In the genomic region with DNA sequence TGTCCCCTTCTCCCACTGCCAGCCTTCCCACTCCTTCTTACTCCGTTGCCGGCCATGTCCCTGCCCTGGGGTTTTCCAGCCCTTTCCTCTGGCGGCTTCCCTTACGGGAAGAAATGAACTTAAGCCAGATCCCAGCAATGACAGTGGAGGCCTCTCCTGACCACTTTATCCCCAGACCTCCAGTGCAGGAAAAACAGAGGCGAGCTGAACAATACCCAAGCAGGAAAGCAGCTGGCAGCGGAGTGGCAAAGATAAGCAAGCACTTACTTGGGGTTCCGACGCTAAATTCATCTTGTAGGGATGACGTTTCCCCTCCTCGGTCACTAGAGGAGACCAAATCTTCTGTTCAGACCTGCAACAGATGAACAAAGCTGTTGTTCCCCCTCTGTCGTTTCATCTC, we compare ENCODE assay signal across 14 mouse cellular contexts. TPM values are rescaled to one million over a fixed set of nuclear protein-coding genes. Genes with fewer than 3 reads are reported as not detected.
DNase-seq lines count a peak whose midpoint lies in the region; ATAC-seq and TF ChIP-seq lines count a peak whose summit lies in the region.
"Had no signal": no experiment of that assay in that cellular context is flagged by ENCODE, and none has a peak within 500 bp of the region (broad histone marks: within the 10 kb centered on the region; RNA-seq: fewer than 3 reads in every experiment).

No protein-coding gene starts in this region.

- no peak overlapping the region for H3K27ac ChIP-seq in midbrain, embryonic 11.5 days (ENCODE audit: low read depth, low read length)
- H3K27ac ChIP-seq in midbrain, embryonic 13.5 days = no peak overlapping the region
- peak overlapping the region; percentile 7; the same call in 1 of the 2 replicates for H3K27ac ChIP-seq in lung, postnatal 0 days (ENCODE audit: low read length)
- no peak overlapping the region for H3K27ac ChIP-seq in neural tube, embryonic 15.5 days (replicated peaks)
- H3K27ac ChIP-seq: forebrain, embryonic 15.5 days; macrophage had no signal

- no peak overlapping the region for H3K9ac ChIP-seq in midbrain, embryonic 11.5 days (ENCODE audit: low read length)
- no peak overlapping the region for H3K9ac ChIP-seq in midbrain, embryonic 13.5 days (replicated peaks)
- H3K9ac ChIP-seq in lung, postnatal 0 days (replicated peaks; ENCODE audit: low read depth) = no peak overlapping the region
- H3K9ac ChIP-seq in neural tube, embryonic 15.5 days (replicated peaks) = no peak overlapping the region
- H3K9ac ChIP-seq: forebrain, embryonic 15.5 days had no signal

- ATAC-seq in midbrain, embryonic 11.5 days (ENCODE audit: low FRiP score) = no peak
- no peak for ATAC-seq in midbrain, embryonic 13.5 days
- peak; percentile 59 for ATAC-seq in lung, postnatal 0 days
- ATAC-seq in neural tube, embryonic 15.5 days (ENCODE audit: low FRiP score) = no peak
- no peak for ATAC-seq in megakaryocyte-erythroid progenitor cell, adult 5-6 weeks (replicated peaks; ENCODE audit: low FRiP score, low TSS enrichment, poor library complexity, severe bottlenecking)
- ATAC-seq: forebrain, embryonic 15.5 days; intestine, postnatal 0 days had no signal

- H3K4me1 ChIP-seq in midbrain, embryonic 11.5 days (ENCODE audit: control insufficient read depth, insufficient read depth, low read length) = no peaks in the 10 kb centered on the region; the same call in 1 of the 2 replicates
- no peaks in the 10 kb centered on the region for H3K4me1 ChIP-seq in midbrain, embryonic 13.5 days (replicated peaks)
- H3K4me1 ChIP-seq in lung, postnatal 0 days (ENCODE audit: insufficient read depth, low read depth, low read length) = 0 out of 2 replicates have a peak, but pooled peaks cover 2% of the 10 kb centered on the region
- no peaks in the 10 kb centered on the region for H3K4me1 ChIP-seq in neural tube, embryonic 15.5 days
- H3K4me1 ChIP-seq: forebrain, embryonic 15.5 days had no signal

- no peaks in the 10 kb centered on the region for H3K9me3 ChIP-seq in midbrain, embryonic 11.5 days (ENCODE audit: control insufficient read depth, low read length)
- H3K9me3 ChIP-seq in midbrain, embryonic 13.5 days = no peaks in the 10 kb centered on the region
- no peaks in the 10 kb centered on the region for H3K9me3 ChIP-seq in lung, postnatal 0 days (ENCODE audit: low read length)
- no peaks in the 10 kb centered on the region for H3K9me3 ChIP-seq in neural tube, embryonic 15.5 days (replicated peaks)
- H3K9me3 ChIP-seq: forebrain, embryonic 15.5 days had no signal

- no peak overlapping the region for H3K4me2 ChIP-seq in midbrain, embryonic 11.5 days
- no peak overlapping the region for H3K4me2 ChIP-seq in midbrain, embryonic 13.5 days (replicated peaks)
- H3K4me2 ChIP-seq in lung, postnatal 0 days (replicated peaks; ENCODE audit: low read depth, low read length) = no peak overlapping the region
- H3K4me2 ChIP-seq in neural tube, embryonic 15.5 days = no peak overlapping the region
- H3K4me2 ChIP-seq: forebrain, embryonic 15.5 days had no signal

- H3K4me3 ChIP-seq in midbrain, embryonic 11.5 days (ENCODE audit: low read depth, low read length) = no peak overlapping the region
- H3K4me3 ChIP-seq in midbrain, embryonic 13.5 days (replicated peaks) = no peak overlapping the region
- H3K4me3 ChIP-seq in lung, postnatal 0 days (ENCODE audit: low read depth, low read length) = no peak overlapping the region
- H3K4me3 ChIP-seq in neural tube, embryonic 15.5 days (replicated peaks) = no peak overlapping the region
- H3K4me3 ChIP-seq: forebrain, embryonic 15.5 days had no signal

- no peaks in the 10 kb centered on the region for H3K36me3 ChIP-seq in midbrain, embryonic 11.5 days (ENCODE audit: control insufficient read depth, insufficient read depth, low read length)
- H3K36me3 ChIP-seq in midbrain, embryonic 13.5 days = no peaks in the 10 kb centered on the region
- no peaks in the 10 kb centered on the region for H3K36me3 ChIP-seq in lung, postnatal 0 days (ENCODE audit: insufficient read depth, low read length)
- H3K36me3 ChIP-seq in neural tube, embryonic 15.5 days = no peaks in the 10 kb centered on the region
- H3K36me3 ChIP-seq: forebrain, embryonic 15.5 days had no signal

- H3K27me3 ChIP-seq in midbrain, embryonic 11.5 days (ENCODE audit: control insufficient read depth, insufficient read depth, low read length) = no peaks in the 10 kb centered on the region
- no peaks in the 10 kb centered on the region for H3K27me3 ChIP-seq in midbrain, embryonic 13.5 days
- no peaks in the 10 kb centered on the region for H3K27me3 ChIP-seq in lung, postnatal 0 days (replicated peaks; ENCODE audit: insufficient read depth, low read length)
- no peaks in the 10 kb centered on the region for H3K27me3 ChIP-seq in neural tube, embryonic 15.5 days (replicated peaks)
- H3K27me3 ChIP-seq: forebrain, embryonic 15.5 days had no signal

- TF ChIP-seq EP300 in lung, postnatal 0 days (IDR thresholded peaks at IDR 0.05) = peak; percentile 72

- no peak for TF ChIP-seq CTCF in lung, postnatal 0 days (IDR thresholded peaks at IDR 0.05)

- intact Hi-C loops in heart, postnatal 25 days (cut with DNase I) = no loop called here

- peak; percentile 72 for DNase-seq in midbrain, embryonic 11.5 days (ENCODE audit: low spot score, missing footprints)
- DNase-seq in heart, postnatal 25 days (ENCODE audit: low spot score) = peak; percentile 6
- DNase-seq in lung, postnatal 0 days (ENCODE audit: low spot score) = peak; percentile 46
- no peak for DNase-seq in cerebellum, adult 8-10 months
- DNase-seq: cerebellum, adult 11-12 months; kidney, postnatal 14 days; left cerebral cortex, postnatal 4 days; thymus, adult 18-20 months had no signal

- WGBS in midbrain, embryonic 11.5 days = 80% methylated on average over 11 of the region's 11 CpGs
- 86% methylated on average over 11 of the region's 11 CpGs for WGBS in midbrain, embryonic 13.5 days
- 56% methylated on average over 11 of the region's 11 CpGs for WGBS in lung, postnatal 0 days
- WGBS in neural tube, embryonic 15.5 days = 89% methylated on average over 11 of the region's 11 CpGs

RNA-seq across cellular contexts. Expression of a gene that starts 22.3 kb away (rescaled TPM):
- polyA plus RNA-seq in midbrain, embryonic 11.5 days (2014; fragmentation: Nextera tagmentation; extraction: Ambion mirVana) = 76.7 and 84.2 TPM in 2 replicates
- 17.7 and 19.4 TPM in 2 replicates for polyA plus RNA-seq in midbrain, embryonic 13.5 days (2015; fragmentation: Nextera tagmentation; extraction: Ambion mirVana)
- 100 to 1,000 TPM; 152 to 164 TPM for total RNA-seq in heart, postnatal 25 days (2021)
- 139 and 147 TPM in 2 replicates for polyA plus RNA-seq in lung, postnatal 0 days (2015; fragmentation: Nextera tagmentation; extraction: Ambion mirVana)
- polyA plus RNA-seq in neural tube, embryonic 15.5 days (2015; fragmentation: Nextera tagmentation; extraction: Ambion mirVana) = 12.8 and 117 TPM in 2 replicates
- total RNA-seq in megakaryocyte-erythroid progenitor cell, adult 5-6 weeks (2014; fragmentation: Nextera tagmentation) = 96.0 and 179 TPM in 2 replicates
- 106 and 142 TPM in 2 replicates for total RNA-seq in megakaryocyte-erythroid progenitor cell, adult 5-6 weeks (2017)
